18 mouse cellular contexts compared by ENCODE assay signal in the genomic region with DNA sequence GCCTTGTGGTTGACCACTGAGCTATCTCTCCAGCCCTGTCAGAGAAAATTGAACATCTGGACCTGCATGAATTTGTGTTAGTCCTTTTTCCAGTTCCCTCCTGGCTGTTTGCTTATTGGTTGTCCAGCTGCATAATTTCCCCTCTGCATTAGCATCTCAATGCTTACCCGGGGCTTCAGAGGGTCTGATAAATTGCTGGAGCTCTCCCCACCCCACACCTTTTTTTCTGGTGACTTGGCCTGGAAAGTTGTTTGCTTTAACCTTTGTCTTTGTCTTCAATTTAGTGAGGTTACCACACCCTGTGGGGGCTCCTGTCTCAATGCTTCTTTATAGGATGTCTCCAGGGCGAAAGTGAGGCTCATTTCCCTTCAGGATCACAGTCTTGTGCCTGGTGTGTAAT. TPM values are rescaled to one million over a fixed set of nuclear protein-coding genes. Genes with fewer than 3 reads are reported as not detected.
DNase-seq lines count a peak whose midpoint lies in the region; ATAC-seq and TF ChIP-seq lines count a peak whose summit lies in the region.
"Had no signal": no experiment of that assay in that cellular context is flagged by ENCODE, and none has a peak within 500 bp of the region (broad histone marks: within the 10 kb centered on the region; RNA-seq: fewer than 3 reads in every experiment).

No protein-coding gene starts in this region.

- 21% methylated on average over 2 of the region's 2 CpGs for WGBS in hindbrain, embryonic 12.5 days
- 10% methylated on average over 2 of the region's 2 CpGs for WGBS in hindbrain, embryonic 14.5 days
- 65% methylated on average over 2 of the region's 2 CpGs for WGBS in liver, embryonic 15.5 days (ENCODE audit: insufficient replicate concordance)

- H3K4me3 ChIP-seq in hindbrain, embryonic 12.5 days, result no peak overlapping the region
- no peak overlapping the region for H3K4me3 ChIP-seq in hindbrain, embryonic 14.5 days (replicated peaks; ENCODE audit: low read length)
- peak overlapping the region; percentile 71 for H3K4me3 ChIP-seq in E14TG2a.4 (replicated peaks; ENCODE audit: low read length)
- no peak overlapping the region for H3K4me3 ChIP-seq in liver, embryonic 15.5 days (replicated peaks)
- H3K4me3 ChIP-seq: limb, embryonic 12.5 days; midbrain, embryonic 12.5 days had no signal

- no peaks in the 10 kb centered on the region for H3K9me3 ChIP-seq in hindbrain, embryonic 12.5 days (replicated peaks)
- H3K9me3 ChIP-seq in hindbrain, embryonic 14.5 days (ENCODE audit: control insufficient read depth, low read length), result no peaks in the 10 kb centered on the region
- H3K9me3 ChIP-seq in E14TG2a.4 (ENCODE audit: low read length), result no peaks in the 10 kb centered on the region
- H3K9me3 ChIP-seq in liver, embryonic 15.5 days (replicated peaks), result 0 out of 2 replicates have a peak, but pooled peaks cover 2% of the 10 kb centered on the region
- H3K9me3 ChIP-seq: limb, embryonic 12.5 days; midbrain, embryonic 12.5 days had no signal

- H3K4me2 ChIP-seq in hindbrain, embryonic 12.5 days (replicated peaks), result no peak overlapping the region
- H3K4me2 ChIP-seq in hindbrain, embryonic 14.5 days (replicated peaks), result no peak overlapping the region
- no peak overlapping the region for H3K4me2 ChIP-seq in liver, embryonic 15.5 days
- H3K4me2 ChIP-seq: limb, embryonic 12.5 days; midbrain, embryonic 12.5 days had no signal

- no peak for TF ChIP-seq CTCF in E14TG2a.4 (conservative IDR thresholded peaks at IDR 0.05; ENCODE audit: low read length)

- no peaks in the 10 kb centered on the region for H3K36me3 ChIP-seq in hindbrain, embryonic 12.5 days
- no peaks in the 10 kb centered on the region for H3K36me3 ChIP-seq in hindbrain, embryonic 14.5 days (replicated peaks; ENCODE audit: control insufficient read depth, insufficient read depth)
- H3K36me3 ChIP-seq in E14TG2a.4 (ENCODE audit: insufficient read depth, low read length), result peaks cover 35% of the 10 kb centered on the region
- peaks cover 9% of the 10 kb centered on the region for H3K36me3 ChIP-seq in liver, embryonic 15.5 days (replicated peaks)
- H3K36me3 ChIP-seq: limb, embryonic 12.5 days; midbrain, embryonic 12.5 days had no signal

- ATAC-seq in hindbrain, embryonic 12.5 days (ENCODE audit: low FRiP score), result peak; percentile 38; the same call in 1 of the 2 replicates
- no peak for ATAC-seq in hindbrain, embryonic 14.5 days (ENCODE audit: low FRiP score)
- no peak for ATAC-seq in liver, embryonic 15.5 days (ENCODE audit: insufficient read depth)
- no peak for ATAC-seq in cerebellum, adult (ENCODE audit: insufficient number of reproducible peaks, low FRiP score, low TSS enrichment)
- ATAC-seq: lung, postnatal 0 days had no signal

- H3K9ac ChIP-seq in hindbrain, embryonic 12.5 days, result no peak overlapping the region
- H3K9ac ChIP-seq in hindbrain, embryonic 14.5 days, result no peak overlapping the region
- no peak overlapping the region for H3K9ac ChIP-seq in liver, embryonic 15.5 days
- H3K9ac ChIP-seq: limb, embryonic 12.5 days; midbrain, embryonic 12.5 days had no signal

- no peak for DNase-seq in hindbrain, embryonic 14.5 days (ENCODE audit: low spot score)
- peak; percentile 91 for DNase-seq in ES-CJ7 (ENCODE audit: low read depth, low spot score)
- DNase-seq in cerebellum, adult 11-12 months, result no peak
- DNase-seq: cerebellum, postnatal 36 days; heart, adult 18-20 months; heart, postnatal 10 days; layer of hippocampus, postnatal 36 days; right cerebral cortex, postnatal 14 days; thymus, adult 18-20 months had no signal

- H3K27ac ChIP-seq in hindbrain, embryonic 12.5 days, result no peak overlapping the region
- H3K27ac ChIP-seq in hindbrain, embryonic 14.5 days, result no peak overlapping the region
- peak overlapping the region; percentile 99 for H3K27ac ChIP-seq in liver, embryonic 15.5 days (replicated peaks)
- H3K27ac ChIP-seq: limb, embryonic 12.5 days; midbrain, embryonic 12.5 days had no signal

- no peaks in the 10 kb centered on the region for H3K27me3 ChIP-seq in hindbrain, embryonic 12.5 days
- 0 out of 2 replicates have a peak, but pooled peaks cover 7% of the 10 kb centered on the region for H3K27me3 ChIP-seq in hindbrain, embryonic 14.5 days (ENCODE audit: control insufficient read depth, insufficient read depth, low read length)
- no peaks in the 10 kb centered on the region for H3K27me3 ChIP-seq in E14TG2a.4 (ENCODE audit: insufficient read depth, low read length)
- no peaks in the 10 kb centered on the region for H3K27me3 ChIP-seq in liver, embryonic 15.5 days
- H3K27me3 ChIP-seq: limb, embryonic 12.5 days; midbrain, embryonic 12.5 days had no signal

- H3K4me1 ChIP-seq in hindbrain, embryonic 12.5 days, result peaks cover 14% of the 10 kb centered on the region
- no peaks in the 10 kb centered on the region; the same call in 1 of the 2 replicates for H3K4me1 ChIP-seq in hindbrain, embryonic 14.5 days (replicated peaks; ENCODE audit: control insufficient read depth, insufficient read depth, low read length)
- peaks cover 87% of the 10 kb centered on the region for H3K4me1 ChIP-seq in E14TG2a.4 (replicated peaks; ENCODE audit: low read depth, low read length)
- peaks cover 66% of the 10 kb centered on the region for H3K4me1 ChIP-seq in liver, embryonic 15.5 days (replicated peaks)

RNA-seq across cellular contexts. Expression of a gene that starts 24.8 kb away (rescaled TPM):
- 3.6 and 4.3 TPM in 2 replicates for polyA plus RNA-seq in hindbrain, embryonic 12.5 days (2016; fragmentation: Nextera tagmentation; extraction: Ambion mirVana)
- 1.3 TPM in 2 replicates for polyA plus RNA-seq in hindbrain, embryonic 14.5 days (2014; fragmentation: Nextera tagmentation; extraction: Ambion mirVana)
- polyA plus RNA-seq in liver, embryonic 15.5 days (2015; fragmentation: Nextera tagmentation; extraction: Ambion mirVana), result 7.8 and 8.9 TPM in 2 replicates

RNA-seq across cellular contexts. Expression of a gene that starts 44.3 kb away (rescaled TPM):
- polyA plus RNA-seq in hindbrain, embryonic 12.5 days (2016; fragmentation: Nextera tagmentation; extraction: Ambion mirVana), result 226 and 235 TPM in 2 replicates
- polyA plus RNA-seq in hindbrain, embryonic 14.5 days (2014; fragmentation: Nextera tagmentation; extraction: Ambion mirVana), result 184 and 190 TPM in 2 replicates
- 125 and 140 TPM in 2 replicates for polyA plus RNA-seq in liver, embryonic 15.5 days (2015; fragmentation: Nextera tagmentation; extraction: Ambion mirVana)

RNA-seq across cellular contexts. Expression of a gene that starts 53.4 kb away (rescaled TPM):
- 0.48 TPM in 1 of 2 replicates, not detected in the other for polyA plus RNA-seq in hindbrain, embryonic 12.5 days (2016; fragmentation: Nextera tagmentation; extraction: Ambion mirVana)
- polyA plus RNA-seq in hindbrain, embryonic 14.5 days (2014; fragmentation: Nextera tagmentation; extraction: Ambion mirVana), result not detected in 2 replicates
- polyA plus RNA-seq in liver, embryonic 15.5 days (2015; fragmentation: Nextera tagmentation; extraction: Ambion mirVana), result 0.77 and 0.94 TPM in 2 replicates
- polyA plus RNA-seq: intestine, embryonic 14.5 days; kidney, embryonic 14.5 days had no signal
